Mouse (Mus musculus) neural tube, embryonic 14.5 days (tissue): ENCODE results near the gene Fgfr2. TPM values are rescaled to one million over a fixed set of nuclear protein-coding genes. Genes with fewer than 3 reads are reported as not detected.

Source experiments
- ATAC-seq: fragments of 200-750 bp; cut with Nextera tagmentation; 2 replicates; pipeline ENCODE4 v1.8.0; 2017; ENCODE audit warnings: low read depth, mild to moderate bottlenecking, moderate TSS enrichment, moderate library complexity
- H3K27ac ChIP-seq: fragments of 300-500 bp; sonication (generic); 2 replicates; pipeline ENCODE4 v1.5.1; 2014; ENCODE audit warnings: low read depth, mild to moderate bottlenecking, control low read depth, low read length, moderate library complexity, mixed read lengths
- H3K27me3 ChIP-seq: fragments of 300-500 bp; sonication (generic); 2 replicates; pipeline ENCODE4 v1.6.1; 2014; ENCODE audit warnings: low read length; ENCODE audit not compliant: control insufficient read depth, insufficient read depth
- H3K36me3 ChIP-seq: fragments of 300-500 bp; sonication (generic); 2 replicates; pipeline ENCODE4 v1.6.1; 2014; ENCODE audit warnings: low read length, mixed read lengths; ENCODE audit not compliant: control insufficient read depth, insufficient read depth
- H3K4me1 ChIP-seq: fragments of 300-500 bp; sonication (generic); 2 replicates; pipeline ENCODE4 v1.6.1; 2014; ENCODE audit warnings: low read length; ENCODE audit not compliant: control insufficient read depth, insufficient read depth
- H3K4me2 ChIP-seq: fragments of 300-500 bp; sonication (generic); 2 replicates; pipeline ENCODE4 v1.6.1; 2014; ENCODE audit warnings: mild to moderate bottlenecking, low read depth, low read length, control low read depth
- H3K4me3 ChIP-seq: fragments of 300-500 bp; sonication (generic); 2 replicates; pipeline ENCODE4 v1.5.1; 2014; ENCODE audit warnings: low read depth, low read length, control low read depth, mixed read lengths
- H3K9ac ChIP-seq: fragments of 300-500 bp; sonication (generic); replicated peaks from 2 replicates; pipeline ENCODE4 v1.6.1; 2014; ENCODE audit warnings: low read depth, mild to moderate bottlenecking, control low read depth, low read length, mixed read lengths
- H3K9me3 ChIP-seq: fragments of 300-500 bp; sonication (generic); 2 replicates; pipeline ENCODE4 v1.6.1; 2016; ENCODE audit warnings: low read length; ENCODE audit not compliant: control insufficient read depth
- WGBS: fragments of 180-500 bp; shearing (Covaris S2); extraction: QIAGEN DNeasy Blood & Tissue Kit; methylation state at CpG from one replicate; pipeline ENCODE4 v1.1.7; 2014; 5-methylcytosine and 5-hydroxymethylcytosine counted together
- polyA plus RNA-seq: library from polyadenylated mRNA; unstranded; fragments of >200 nt; fragmentation: Nextera tagmentation; extraction: Ambion mirVana; gene quantifications from 2 replicates; pipeline ENCODE4 v1.2.1, GENCODE M21; 2014

Gene Fgfr2
- polyA plus RNA-seq, 1 experiment from 2014 or later = 28.1 TPM

DNA sequence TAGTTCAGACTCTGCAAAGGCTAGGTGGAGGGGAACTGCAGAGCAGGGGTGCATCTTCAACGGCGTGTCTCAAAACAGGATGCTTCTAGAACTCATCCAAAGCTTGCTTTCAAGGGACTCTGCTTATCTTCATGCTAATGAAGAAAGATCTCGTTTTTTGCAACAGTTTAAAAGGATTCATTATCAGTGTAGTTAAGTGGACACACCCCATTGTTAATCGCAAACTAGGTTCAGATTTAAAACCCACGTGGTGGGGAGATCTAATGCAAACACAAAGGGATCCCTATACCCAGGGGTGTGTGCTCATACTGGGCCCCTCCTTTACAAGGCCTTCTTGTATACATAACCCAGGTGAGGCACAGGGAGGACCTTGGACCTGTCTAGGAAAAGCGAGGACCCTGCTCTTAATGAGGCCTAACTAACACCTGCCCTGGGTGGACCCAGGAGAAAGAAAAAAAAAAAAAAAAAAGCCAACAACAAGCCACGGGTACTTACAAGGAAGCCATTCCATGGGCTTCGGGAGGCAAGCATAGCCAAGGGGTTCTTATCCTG lies 93.6 kb downstream of the Fgfr2 start:
- H3K9ac ChIP-seq = no peak overlapping the region
- H3K4me2 ChIP-seq = no peak overlapping the region
- H3K4me3 ChIP-seq = no peak overlapping the region
- H3K4me1 ChIP-seq = peaks cover 3% of the 10 kb centered on the region; the same call in 1 of the 2 replicates
- H3K27ac ChIP-seq = no peak overlapping the region
- ATAC-seq = no peak
- WGBS = 81% methylated on average over 8 of the region's 8 CpGs
- H3K9me3 ChIP-seq = no peaks in the 10 kb centered on the region
- H3K36me3 ChIP-seq = no peaks in the 10 kb centered on the region
- no peaks in the 10 kb centered on the region for H3K27me3 ChIP-seq

DNA sequence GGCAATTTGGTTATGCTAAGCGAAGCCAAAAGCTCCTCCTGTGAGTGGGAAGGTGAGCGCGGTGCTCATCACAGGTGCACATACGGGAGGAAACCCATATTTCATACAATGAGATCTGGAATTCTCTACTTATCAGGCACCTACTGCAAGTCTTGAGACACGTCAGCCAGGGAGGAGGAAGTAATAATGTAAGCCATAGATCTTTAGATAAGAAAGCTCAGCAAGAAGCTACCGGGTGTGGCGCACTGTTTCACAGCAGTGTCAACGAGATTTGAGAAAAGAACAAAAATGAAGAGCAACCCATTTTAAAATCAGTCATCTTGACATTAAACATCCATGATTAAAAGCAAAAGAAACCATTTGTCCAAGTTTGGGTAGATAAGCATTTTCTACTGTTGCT lies 94.1 kb downstream of the Fgfr2 start:
- H3K4me2 ChIP-seq = no peak overlapping the region
- no peak for ATAC-seq
- WGBS = 91% methylated on average over 8 of the region's 8 CpGs
- no peak overlapping the region for H3K4me3 ChIP-seq
- H3K9me3 ChIP-seq = no peaks in the 10 kb centered on the region
- no peaks in the 10 kb centered on the region for H3K27me3 ChIP-seq
- H3K27ac ChIP-seq = no peak overlapping the region
- H3K9ac ChIP-seq = no peak overlapping the region
- peaks cover 3% of the 10 kb centered on the region; the same call in 1 of the 2 replicates for H3K4me1 ChIP-seq
- no peaks in the 10 kb centered on the region for H3K36me3 ChIP-seq

DNA sequence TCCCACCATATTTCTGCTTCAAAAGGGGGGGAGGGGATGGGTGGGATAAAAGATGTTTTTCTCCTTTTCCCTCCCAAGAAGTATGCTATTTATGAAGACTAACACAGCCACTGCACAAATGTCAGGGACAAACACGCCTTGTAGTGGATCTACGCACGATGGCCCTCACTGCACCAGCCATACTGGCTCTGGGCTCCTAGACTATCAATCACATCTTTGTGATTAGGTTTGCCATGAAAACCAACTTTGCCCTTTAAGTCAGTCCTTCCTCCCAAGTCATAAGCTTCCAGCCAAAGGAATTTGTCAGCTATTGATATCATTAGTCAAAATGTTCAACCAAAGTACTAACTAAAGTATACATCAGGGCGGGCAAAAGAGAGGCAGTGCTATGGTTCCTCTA lies 95.2 kb downstream of the Fgfr2 start:
- H3K4me2 ChIP-seq = no peak overlapping the region
- no peak for ATAC-seq
- H3K4me1 ChIP-seq = peaks cover 3% of the 10 kb centered on the region; the same call in 1 of the 2 replicates
- no peaks in the 10 kb centered on the region for H3K27me3 ChIP-seq
- no peak overlapping the region for H3K4me3 ChIP-seq
- 88% methylated on average over 4 of the region's 4 CpGs for WGBS
- H3K9ac ChIP-seq = no peak overlapping the region
- no peak overlapping the region for H3K27ac ChIP-seq
- no peaks in the 10 kb centered on the region for H3K36me3 ChIP-seq
- H3K9me3 ChIP-seq = no peaks in the 10 kb centered on the region

DNA sequence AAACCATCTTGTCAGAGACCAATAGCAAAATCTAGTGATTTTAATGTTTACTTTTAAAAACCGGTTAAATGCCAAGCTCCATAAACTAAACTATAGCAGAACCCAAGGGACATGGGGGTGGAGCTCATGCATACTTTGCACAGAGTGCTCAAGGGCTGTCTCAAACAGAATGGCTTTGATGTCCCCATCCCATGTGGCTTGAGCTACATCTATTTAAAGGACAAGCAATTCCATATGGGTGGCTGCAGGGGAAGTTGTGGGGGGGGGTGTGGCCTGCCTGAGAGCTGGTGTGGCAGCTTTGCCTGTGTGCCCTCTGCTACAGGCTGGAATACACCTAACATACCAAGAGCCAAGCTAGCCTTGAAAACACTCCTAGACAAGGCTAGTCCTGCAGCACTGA lies 98.5 kb downstream of the Fgfr2 start:
- Histone ChIP-seq H3K4me2 (no peak overlapping the region), H3K27ac (no peak overlapping the region), H3K36me3 (no peaks in the 10 kb centered on the region), H3K9me3 (no peaks in the 10 kb centered on the region), H3K4me1 (no peaks in the 10 kb centered on the region), H3K9ac (no peak overlapping the region), H3K27me3 (no peaks in the 10 kb centered on the region), H3K4me3 (no peak overlapping the region)
- WGBS = 58% methylated on average over 1 of the region's 1 CpGs
- ATAC-seq = no peak

DNA sequence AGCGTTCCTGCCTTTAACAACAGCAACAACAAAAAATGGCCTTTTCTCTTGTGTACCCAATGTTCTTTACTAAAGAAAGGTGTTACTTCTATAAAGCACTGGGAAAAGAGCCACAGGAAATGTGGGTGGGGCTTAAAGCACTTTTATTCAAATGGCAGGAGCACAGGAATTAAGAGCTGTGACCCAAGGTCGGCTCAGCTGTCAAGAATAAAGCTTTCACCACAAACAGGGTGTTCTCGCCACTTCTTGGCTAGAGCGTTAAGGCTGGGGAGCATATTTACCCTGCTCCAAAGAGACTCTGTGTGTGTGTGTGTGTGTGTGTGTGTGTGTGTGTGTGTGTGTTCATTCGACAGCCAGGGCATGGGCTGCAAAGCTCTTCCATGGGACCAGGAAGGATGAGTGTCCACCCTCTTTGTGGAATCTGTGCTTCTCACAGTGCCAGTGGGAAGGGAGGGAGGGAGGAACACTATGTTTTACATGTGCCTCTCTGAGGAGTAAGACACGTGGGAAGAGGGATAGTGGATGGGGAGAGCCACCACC lies 103.6 kb downstream of the Fgfr2 start:
- Histone ChIP-seq H3K4me3 (no peak overlapping the region), H3K27ac (no peak overlapping the region), H3K27me3 (no peaks in the 10 kb centered on the region), H3K4me2 (no peak overlapping the region), H3K9me3 (no peaks in the 10 kb centered on the region), H3K4me1 (peaks cover 17% of the 10 kb centered on the region), H3K9ac (no peak overlapping the region), H3K36me3 (no peaks in the 10 kb centered on the region)
- ATAC-seq = no peak
- WGBS = 36% methylated on average over 6 of the region's 6 CpGs

DNA sequence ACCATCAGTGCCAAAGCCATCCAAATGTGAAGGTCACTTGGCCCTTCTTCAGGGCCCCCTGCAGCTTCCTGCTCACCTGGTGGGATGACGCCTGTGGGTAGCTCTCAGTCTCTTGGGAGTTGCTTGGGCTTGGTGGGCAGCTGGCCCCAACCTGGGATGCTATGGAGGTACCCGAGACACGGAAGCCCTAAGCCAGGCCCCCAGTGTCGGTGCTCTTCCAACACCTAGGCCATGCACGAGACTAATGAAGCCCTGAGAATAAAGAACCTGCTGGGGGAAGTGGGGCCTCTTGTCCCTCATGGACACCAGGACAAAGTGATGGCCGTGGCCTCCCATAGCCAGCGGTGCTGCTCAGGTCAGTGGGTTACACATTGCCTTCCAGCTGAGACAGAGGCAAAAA lies 104.2 kb downstream of the Fgfr2 start:
- 78% methylated on average over 7 of the region's 7 CpGs for WGBS
- Histone ChIP-seq H3K4me1 (peaks cover 20% of the 10 kb centered on the region), H3K9me3 (no peaks in the 10 kb centered on the region), H3K36me3 (no peaks in the 10 kb centered on the region), H3K27ac (no peak overlapping the region), H3K9ac (no peak overlapping the region), H3K4me3 (no peak overlapping the region), H3K4me2 (no peak overlapping the region), H3K27me3 (no peaks in the 10 kb centered on the region)
- ATAC-seq = no peak

DNA sequence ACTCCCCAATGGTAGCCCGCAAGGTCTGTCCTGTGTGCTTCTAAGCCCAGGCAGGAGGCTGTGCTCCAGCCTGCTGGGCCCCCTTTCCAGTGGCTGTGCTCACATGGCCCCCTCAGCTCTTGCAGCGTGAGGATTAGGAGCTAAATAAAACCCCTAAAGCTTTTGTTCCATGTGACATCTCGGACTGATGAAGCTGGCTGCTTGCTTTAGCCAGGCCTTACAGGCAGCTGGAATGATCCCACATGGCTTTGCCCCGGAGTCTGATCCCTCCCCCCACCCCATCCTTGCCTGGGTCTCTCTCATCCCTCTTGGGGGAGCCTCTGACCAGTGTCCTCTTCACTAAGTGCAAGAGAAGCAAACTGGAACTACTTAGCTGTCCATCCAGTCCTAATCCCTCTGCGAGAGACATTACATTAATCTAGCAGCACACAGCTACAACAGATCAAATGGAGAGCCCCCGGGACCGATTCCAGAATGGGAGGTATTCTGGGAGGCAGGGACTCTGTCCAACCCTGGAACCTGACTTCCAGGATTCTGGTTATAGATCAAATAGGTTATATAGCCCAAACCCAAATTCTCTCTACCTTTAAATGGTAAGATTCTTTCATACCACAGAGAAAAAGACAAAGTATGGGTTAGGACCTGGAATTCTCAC lies 107.6 kb downstream of the Fgfr2 start:
- 37% methylated on average over 7 of the region's 7 CpGs for WGBS
- Histone ChIP-seq H3K9ac (peak overlapping the region; percentile 28; the same call in 1 of the 2 replicates), H3K4me2 (no peak overlapping the region), H3K4me1 (peaks cover 46% of the 10 kb centered on the region), H3K9me3 (no peaks in the 10 kb centered on the region), H3K27me3 (no peaks in the 10 kb centered on the region), H3K4me3 (no peak overlapping the region), H3K27ac (peak overlapping the region; percentile 40), H3K36me3 (no peaks in the 10 kb centered on the region)
- no peak for ATAC-seq

DNA sequence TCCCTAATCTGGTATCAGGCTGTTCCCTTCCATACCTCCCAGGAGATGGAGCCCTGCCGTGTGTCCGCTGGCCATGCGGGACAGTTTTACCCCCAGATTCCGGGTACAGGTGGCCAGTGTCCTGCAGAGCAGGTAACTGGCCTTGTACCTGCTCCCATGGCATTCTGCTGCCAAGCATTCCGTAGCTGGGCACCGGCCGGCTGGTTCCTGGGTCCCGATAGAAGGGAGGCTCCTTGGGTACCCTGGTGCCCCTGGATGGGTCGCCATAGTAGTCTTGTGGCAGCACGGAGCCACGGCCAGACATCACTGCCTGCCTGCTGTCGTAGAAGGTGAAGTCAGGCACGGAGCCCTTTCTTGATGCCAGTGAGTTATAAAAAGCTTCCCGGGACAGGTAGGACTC lies 108.5 kb downstream of the Fgfr2 start:
- peak overlapping the region; percentile 40; the same call in 1 of the 2 replicates for H3K27ac ChIP-seq

DNA sequence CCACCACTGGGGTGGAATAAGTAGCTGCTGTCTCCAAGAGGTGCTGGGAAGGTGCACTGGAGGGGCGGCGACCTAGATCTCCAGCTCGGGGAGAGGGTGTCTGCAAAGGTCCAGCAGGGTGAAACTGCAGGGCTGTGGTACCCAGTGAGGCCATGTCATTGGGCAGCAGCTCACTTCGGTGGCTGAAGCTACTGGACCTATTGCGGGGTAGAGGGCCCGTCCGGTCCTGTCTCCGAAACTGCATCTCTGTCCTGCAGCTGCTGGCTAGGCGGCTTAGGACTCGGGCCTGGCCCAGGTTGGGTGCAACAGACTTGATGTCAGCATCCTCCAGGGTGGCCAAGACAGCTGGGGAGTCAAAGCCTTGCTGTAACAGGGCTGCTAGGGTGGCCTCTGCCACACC lies 109.2 kb downstream of the Fgfr2 start:
- Histone ChIP-seq H3K9ac (no peak overlapping the region), H3K27me3 (no peaks in the 10 kb centered on the region), H3K9me3 (no peaks in the 10 kb centered on the region), H3K4me1 (peaks cover 51% of the 10 kb centered on the region), H3K4me2 (no peak overlapping the region), H3K27ac (no peak overlapping the region), H3K36me3 (no peaks in the 10 kb centered on the region), H3K4me3 (no peak overlapping the region)
- WGBS = 95% methylated on average over 10 of the region's 10 CpGs
- ATAC-seq = no peak

More for the DNA sequence above, 108.5 kb downstream of the Fgfr2 start:
- ATAC-seq = no peak
- 92% methylated on average over 14 of the region's 14 CpGs for WGBS
- Histone ChIP-seq H3K9me3 (no peaks in the 10 kb centered on the region), H3K36me3 (no peaks in the 10 kb centered on the region), H3K9ac (no peak overlapping the region), H3K4me2 (no peak overlapping the region), H3K4me3 (no peak overlapping the region), H3K4me1 (peaks cover 51% of the 10 kb centered on the region), H3K27me3 (no peaks in the 10 kb centered on the region)
